8 mouse cellular contexts compared by ENCODE assay signal in genomic region chr11:102318576-102319409, GRCm38 (mm10). TPM values are rescaled to one million over a fixed set of nuclear protein-coding genes. Genes with fewer than 3 reads are reported as not detected.
DNase-seq lines count a peak whose midpoint lies in the region; ATAC-seq and TF ChIP-seq lines count a peak whose summit lies in the region.

No protein-coding gene starts in this region.

- peak; percentile 53 to 61 for DNase-seq in layer of hippocampus, adult 18-20 months (ENCODE audit: low spot score in 2 of 2)
- DNase-seq in layer of hippocampus, adult 8-10 months (ENCODE audit: low spot score in 2 of 2): no peak
- peak in 1 of 2 experiments; percentile 65 for DNase-seq in cerebellum, adult 2 months
- DNase-seq in heart, adult 2 months: peak; percentile 79 to 83
- peak; percentile 60 for DNase-seq in kidney, adult 9 months
- peak; percentile 78 for DNase-seq in liver, postnatal 0 days
- DNase-seq in thymus, postnatal 14 days: peak; percentile 76

- WGBS in cerebellum, adult 2 months: under 1% methylated on average over 84 of the region's 84 CpGs
- 1% methylated on average over 82 of the region's 84 CpGs for WGBS in heart, adult 2 months
- under 1% methylated on average over 77 of the region's 84 CpGs for WGBS in liver, postnatal 0 days (ENCODE audit: insufficient replicate concordance)
- WGBS in neural tube, embryonic 13.5 days: under 1% methylated on average over 82 of the region's 84 CpGs

- TF ChIP-seq POLR2A in cerebellum, adult 2 months (IDR thresholded peaks at IDR 0.05; ENCODE audit: borderline replicate concordance, insufficient read depth, low read length): 0 out of 2 replicates have a peak, but pooled peaks have one; percentile 19
- TF ChIP-seq POLR2A in heart, adult 2 months (IDR thresholded peaks at IDR 0.05; ENCODE audit: insufficient read depth, low read depth, low read length): no peak

- intact Hi-C loops in heart, adult 2 months (cut with DNase I): no loop called here

- H3K4me3 ChIP-seq in cerebellum, adult 2 months (replicated peaks; ENCODE audit: insufficient read depth, low read depth, low read length): peak overlapping the region; percentile 67
- H3K4me3 ChIP-seq in heart, adult 2 months: peak overlapping the region; percentile 99
- H3K4me3 ChIP-seq in liver, postnatal 0 days (ENCODE audit: low read depth, low read length): peak overlapping the region; percentile 88
- peak overlapping the region; percentile 99 for H3K4me3 ChIP-seq in neural tube, embryonic 13.5 days

- no peaks in the 10 kb centered on the region; the same call in 1 of the 2 replicates for H3K36me3 ChIP-seq in heart, adult 2 months (ENCODE audit: control insufficient read depth, insufficient read depth, low read length)
- H3K36me3 ChIP-seq in liver, postnatal 0 days (replicated peaks; ENCODE audit: insufficient read depth, low read length): peaks cover 21% of the 10 kb centered on the region
- H3K36me3 ChIP-seq in neural tube, embryonic 13.5 days: peaks cover 19% of the 10 kb centered on the region

- peak overlapping the region; percentile 95 for H3K4me2 ChIP-seq in liver, postnatal 0 days (ENCODE audit: low read depth, low read length)
- H3K4me2 ChIP-seq in neural tube, embryonic 13.5 days: peak overlapping the region; percentile 93

- ATAC-seq in liver, postnatal 0 days: peak; percentile 22
- no peak for ATAC-seq in neural tube, embryonic 13.5 days (ENCODE audit: low read depth)

- H3K4me1 ChIP-seq in cerebellum, adult 2 months (ENCODE audit: control insufficient read depth, insufficient read depth, low read length): no peaks in the 10 kb centered on the region; the same call in 1 of the 2 replicates
- peaks cover 3% of the 10 kb centered on the region; the same call in 1 of the 2 replicates for H3K4me1 ChIP-seq in heart, adult 2 months (ENCODE audit: control insufficient read depth, insufficient read depth, low read length)
- H3K4me1 ChIP-seq in liver, postnatal 0 days (ENCODE audit: insufficient read depth): peaks cover 25% of the 10 kb centered on the region
- peaks cover 28% of the 10 kb centered on the region for H3K4me1 ChIP-seq in neural tube, embryonic 13.5 days (replicated peaks)

- peak overlapping the region; percentile 100 for H3K9ac ChIP-seq in heart, adult 2 months (ENCODE audit: low read depth, low read length)
- peak overlapping the region; percentile 100 for H3K9ac ChIP-seq in liver, postnatal 0 days (replicated peaks)
- peak overlapping the region; percentile 100 for H3K9ac ChIP-seq in neural tube, embryonic 13.5 days

- H3K79me2 ChIP-seq in heart, adult 2 months (replicated peaks; ENCODE audit: control insufficient read depth, insufficient read depth, low read length): no peaks in the 10 kb centered on the region

- peak overlapping the region; percentile 100 for H3K27ac ChIP-seq in cerebellum, adult 2 months (ENCODE audit: insufficient read depth, low read length)
- peak overlapping the region; percentile 98 for H3K27ac ChIP-seq in heart, adult 2 months
- H3K27ac ChIP-seq in liver, postnatal 0 days (ENCODE audit: low read depth): peak overlapping the region; percentile 99
- H3K27ac ChIP-seq in neural tube, embryonic 13.5 days (replicated peaks): peak overlapping the region; percentile 100

- TF ChIP-seq EP300 in heart, adult 2 months (IDR thresholded peaks at IDR 0.05; ENCODE audit: insufficient read depth, low read depth, low read length): 0 out of 2 replicates have a peak, but pooled peaks have one; percentile 1
- TF ChIP-seq EP300 in liver, postnatal 0 days (IDR thresholded peaks at IDR 0.05; ENCODE audit: low read depth): no peak

- H3K9me3 ChIP-seq in liver, postnatal 0 days (ENCODE audit: low read length): no peaks in the 10 kb centered on the region
- no peaks in the 10 kb centered on the region for H3K9me3 ChIP-seq in neural tube, embryonic 13.5 days

- no peaks in the 10 kb centered on the region for H3K27me3 ChIP-seq in cerebellum, adult 2 months (ENCODE audit: control insufficient read depth, insufficient read depth, low read length)
- H3K27me3 ChIP-seq in heart, adult 2 months (ENCODE audit: control insufficient read depth, insufficient read depth, low read length): no peaks in the 10 kb centered on the region
- H3K27me3 ChIP-seq in liver, postnatal 0 days (ENCODE audit: insufficient read depth, low read length): no peaks in the 10 kb centered on the region
- no peaks in the 10 kb centered on the region for H3K27me3 ChIP-seq in neural tube, embryonic 13.5 days

- TF ChIP-seq CTCF in cerebellum, adult 2 months (IDR thresholded peaks at IDR 0.05; ENCODE audit: borderline replicate concordance, insufficient read depth, low read depth, low read length): no peak
- TF ChIP-seq CTCF in heart, adult 2 months (IDR thresholded peaks at IDR 0.05): no peak
- TF ChIP-seq CTCF in liver, postnatal 0 days (IDR thresholded peaks at IDR 0.05; ENCODE audit: low read depth): no peak

RNA-seq across cellular contexts. Expression of gene Ubtf, which starts 0.7 kb away (rescaled TPM):
- total RNA-seq in layer of hippocampus, adult 18-20 months (2021): 100 to 1,000 TPM; 131 to 135 TPM
- total RNA-seq in layer of hippocampus, adult 8-10 months (2022): 100 to 1,000 TPM; 106 to 122 (median 120) TPM
- 94.6 and 95.8 TPM in 2 replicates for polyA plus RNA-seq in cerebellum, adult 2 months (2012; rRNA removed)
- 10 to 100 TPM; 52.5 to 59.4 TPM for total RNA-seq in heart, adult 2 months (2021)
- 14.9 and 22.1 TPM in 2 replicates for polyA plus RNA-seq in heart, adult 2 months (2012; rRNA removed)
- 32.4 and 32.5 TPM in 2 replicates for polyA plus RNA-seq in liver, postnatal 0 days (2015; fragmentation: Nextera tagmentation; extraction: Ambion mirVana)
- polyA plus RNA-seq in neural tube, embryonic 13.5 days (2015; fragmentation: Nextera tagmentation; extraction: Ambion mirVana): 78.2 and 83.9 TPM in 2 replicates

RNA-seq across cellular contexts. Expression of gene Atxn7l3, which starts 22.4 kb away (rescaled TPM):
- total RNA-seq in layer of hippocampus, adult 18-20 months (2021): 100 to 1,000 TPM; 168 to 171 TPM
- total RNA-seq in layer of hippocampus, adult 8-10 months (2022): 100 to 1,000 TPM; 153 to 169 (median 157) TPM
- 93.3 and 101 TPM in 2 replicates for polyA plus RNA-seq in cerebellum, adult 2 months (2012; rRNA removed)
- 10 to 100 TPM; 19.0 to 21.7 TPM for total RNA-seq in heart, adult 2 months (2021)
- polyA plus RNA-seq in heart, adult 2 months (2012; rRNA removed): 17.4 and 21.2 TPM in 2 replicates
- polyA plus RNA-seq in liver, postnatal 0 days (2015; fragmentation: Nextera tagmentation; extraction: Ambion mirVana): 4.5 and 4.6 TPM in 2 replicates
- polyA plus RNA-seq in neural tube, embryonic 13.5 days (2015; fragmentation: Nextera tagmentation; extraction: Ambion mirVana): 26.7 and 30.6 TPM in 2 replicates

RNA-seq across cellular contexts. Expression of gene Tmub2, which starts 34.1 kb away (rescaled TPM):
- total RNA-seq in layer of hippocampus, adult 18-20 months (2021): 10 to 100 TPM; 62.3 to 67.6 TPM
- total RNA-seq in layer of hippocampus, adult 8-10 months (2022): 10 to 100 TPM; 61.4 to 72.0 (median 67.7) TPM
- 82.7 and 85.3 TPM in 2 replicates for polyA plus RNA-seq in cerebellum, adult 2 months (2012; rRNA removed)
- 10 to 100 TPM; 22.9 to 26.2 TPM for total RNA-seq in heart, adult 2 months (2021)
- polyA plus RNA-seq in heart, adult 2 months (2012; rRNA removed): 32.8 and 43.2 TPM in 2 replicates
- polyA plus RNA-seq in liver, postnatal 0 days (2015; fragmentation: Nextera tagmentation; extraction: Ambion mirVana): 19.4 and 20.8 TPM in 2 replicates
- 79.6 and 81.4 TPM in 2 replicates for polyA plus RNA-seq in neural tube, embryonic 13.5 days (2015; fragmentation: Nextera tagmentation; extraction: Ambion mirVana)

RNA-seq across cellular contexts. Expression of gene Slc4a1, which starts 47.2 kb away (rescaled TPM):
- under 1 TPM; 0.30 to 0.41 TPM for total RNA-seq in layer of hippocampus, adult 18-20 months (2021)
- total RNA-seq in layer of hippocampus, adult 8-10 months (2022): under 1 TPM in 2 of 4 experiments, not detected in 2; 0.10 to 0.11 TPM
- 0.72 and 0.90 TPM in 2 replicates for polyA plus RNA-seq in cerebellum, adult 2 months (2012; rRNA removed)
- 10 to 100 TPM in 1 of 2 experiments, under 1 TPM in 1; 0.42 to 10.3 TPM for total RNA-seq in heart, adult 2 months (2021)
- 0.91 and 4.4 TPM in 2 replicates for polyA plus RNA-seq in heart, adult 2 months (2012; rRNA removed)
- polyA plus RNA-seq in liver, postnatal 0 days (2015; fragmentation: Nextera tagmentation; extraction: Ambion mirVana): 311 and 329 TPM in 2 replicates
- 4.2 and 4.9 TPM in 2 replicates for polyA plus RNA-seq in neural tube, embryonic 13.5 days (2015; fragmentation: Nextera tagmentation; extraction: Ambion mirVana)

RNA-seq across cellular contexts. Expression of gene Asb16, which starts 50.2 kb away (rescaled TPM):
- total RNA-seq in layer of hippocampus, adult 18-20 months (2021): 1 to 10 TPM; 2.3 to 2.9 TPM
- total RNA-seq in layer of hippocampus, adult 8-10 months (2022): 1 to 10 TPM; 2.1 to 2.4 (median 2.2) TPM
- polyA plus RNA-seq in cerebellum, adult 2 months (2012; rRNA removed): 3.1 and 4.0 TPM in 2 replicates
- 1 to 10 TPM in 1 of 2 experiments, under 1 TPM in 1; 0.89 to 1.1 TPM for total RNA-seq in heart, adult 2 months (2021)
- 0.70 and 0.74 TPM in 2 replicates for polyA plus RNA-seq in heart, adult 2 months (2012; rRNA removed)
- not detected in 2 replicates for polyA plus RNA-seq in liver, postnatal 0 days (2015; fragmentation: Nextera tagmentation; extraction: Ambion mirVana)
- not detected in 2 replicates for polyA plus RNA-seq in neural tube, embryonic 13.5 days (2015; fragmentation: Nextera tagmentation; extraction: Ambion mirVana)

Comparison
In these comparisons a context has a peak if more than half of its experiments do, and no peak if none do; other contexts are left out.
1. DNase-seq: peak in layer of hippocampus, adult 18-20 months (2 of 2), heart, adult 2 months (2 of 2), kidney, adult 9 months (single experiment), liver, postnatal 0 days (single experiment) and thymus, postnatal 14 days (single experiment); none in layer of hippocampus, adult 8-10 months (0 of 2).
2. Peak in every context shown above with its lines, with median percentiles within 50 percentile points of each other: H3K27ac ChIP-seq, H3K4me3 ChIP-seq and H3K9ac ChIP-seq.